Mouse (Mus musculus): ENCODE data around the gene H2al1a. TPM values are rescaled to one million over a fixed set of nuclear protein-coding genes. Genes with fewer than 3 reads are reported as not detected.
"Not testable (repeated sequence)": the region's sequence is repeated elsewhere in the genome, so short reads cannot be mapped to it uniquely, and the experiment has no call there.

H2al1a gene
- polyA plus RNA-seq (2012; rRNA removed), result not detected in 2 replicates
- polyA plus RNA-seq (2014; fragmentation: Nextera tagmentation; extraction: Ambion mirVana), result not detected in 2 replicates

DNA sequence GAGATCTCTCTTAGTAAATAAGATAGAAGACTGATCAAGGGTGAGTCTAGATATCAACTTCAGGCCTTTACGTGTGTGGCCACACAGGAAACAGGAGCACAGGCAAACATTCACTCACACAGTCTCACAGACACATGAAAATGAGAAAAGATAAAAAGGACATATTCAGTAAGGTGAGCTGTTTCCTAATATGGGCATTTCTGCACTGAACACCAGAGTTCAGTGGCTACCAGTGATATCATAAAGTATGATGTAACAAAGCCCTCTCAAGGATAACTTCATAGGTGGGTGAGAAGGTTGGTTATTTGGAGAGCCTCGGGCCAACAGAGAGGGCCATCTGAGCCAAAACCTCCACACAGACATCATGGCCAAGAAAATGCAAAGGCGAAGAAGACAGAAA, at the start of gene H2al1a:
Gene H2al1a (plus strand): TSS at position 301 of the 400 bp plus-strand sequence.
- H3K27ac ChIP-seq; DNase-seq (ENCODE audit: low read depth in 3 of 3, low spot score in 3 of 3): not testable (repeated sequence)
- WGBS (ENCODE audit: insufficient replicate concordance), result no CpG with 5 or more reads among the region's 3 CpGs

DNA sequence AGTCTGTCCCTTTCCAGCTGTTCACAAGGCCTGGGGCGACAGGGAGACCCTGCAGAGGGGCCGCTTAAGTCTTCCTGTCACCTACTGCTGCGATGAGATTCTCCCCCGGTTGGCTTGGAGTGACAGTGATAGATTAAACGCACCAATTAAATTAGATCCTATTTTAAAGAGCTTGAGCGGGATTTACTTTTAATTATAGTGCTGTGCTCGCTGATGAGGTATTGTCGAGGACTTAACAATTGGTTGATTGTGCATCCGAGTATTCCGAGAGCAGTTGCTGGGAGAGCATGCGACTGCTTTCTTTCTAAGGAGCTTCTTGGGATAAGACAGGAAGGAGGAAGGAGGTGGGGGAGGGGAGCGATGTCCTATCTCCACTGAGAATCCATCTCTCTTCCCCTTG, 48.9 kb upstream of the H2al1a start:
- H3K4me2 ChIP-seq (ENCODE audit: low read depth), result no peak overlapping the region
- WGBS (ENCODE audit: insufficient replicate concordance), result 33% methylated on average over 12 of the region's 12 CpGs
- TF ChIP-seq EP300 (IDR thresholded peaks at IDR 0.05; ENCODE audit: low read depth) (no peak), CTCF (IDR thresholded peaks at IDR 0.05; ENCODE audit: low read depth) (no peak)

More for the DNA sequence above, at the start of gene H2al1a:
- not testable (repeated sequence) for H3K36me3 ChIP-seq (replicated peaks; ENCODE audit: control insufficient read depth, insufficient read depth, low read depth); H3K27me3 ChIP-seq (ENCODE audit: control insufficient read depth, insufficient read depth, low read length); H3K9ac ChIP-seq (replicated peaks); H3K4me2 ChIP-seq (ENCODE audit: low read depth); H3K9me3 ChIP-seq (ENCODE audit: control insufficient read depth, low read length); ATAC-seq (ENCODE audit: insufficient read depth); H3K4me3 ChIP-seq (ENCODE audit: insufficient read depth in 1 of 2, low read depth in 2 of 2, low read length in 2 of 2); H3K4me1 ChIP-seq (replicated peaks; ENCODE audit: control insufficient read depth in 2 of 2, insufficient read depth in 2 of 2, low read length in 1 of 2)

DNA sequence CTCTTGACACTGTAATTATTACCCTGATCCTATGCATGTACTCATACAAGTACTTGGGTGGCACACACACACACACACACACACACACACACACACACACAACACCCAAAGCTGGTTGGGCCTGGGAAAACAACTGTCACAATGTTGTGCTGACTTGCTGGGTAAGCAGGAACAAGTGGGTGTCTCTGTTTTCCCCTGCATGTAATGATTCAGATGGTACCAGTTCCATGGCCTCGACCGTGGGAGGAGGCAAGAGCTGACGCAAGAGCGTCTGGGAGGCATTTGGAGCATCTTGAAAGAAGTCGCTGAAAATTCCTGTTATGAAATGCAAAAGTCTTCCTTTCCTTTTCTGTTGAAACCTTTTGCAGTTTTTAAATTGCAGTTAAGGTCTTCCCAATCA, 45.0 kb upstream of the H2al1a start:
- H3K9ac ChIP-seq (replicated peaks), result no peak overlapping the region
- DNase-seq (ENCODE audit: low read depth in 3 of 3, low spot score in 3 of 3), result no peak
- H3K36me3 ChIP-seq (replicated peaks; ENCODE audit: control insufficient read depth, insufficient read depth, low read depth), result no peaks in the 10 kb centered on the region
- no peaks in the 10 kb centered on the region for H3K9me3 ChIP-seq (ENCODE audit: control insufficient read depth, low read length)
- WGBS (ENCODE audit: insufficient replicate concordance), result 47% methylated on average over 5 of the region's 5 CpGs
- no peaks in the 10 kb centered on the region for H3K4me1 ChIP-seq (replicated peaks; ENCODE audit: control insufficient read depth in 2 of 2, insufficient read depth in 2 of 2, low read length in 1 of 2)
- H3K27me3 ChIP-seq (ENCODE audit: control insufficient read depth, insufficient read depth, low read length), result no peaks in the 10 kb centered on the region
- H3K4me2 ChIP-seq (ENCODE audit: low read depth), result no peak overlapping the region
- no peak for ATAC-seq (ENCODE audit: insufficient read depth)
- TF ChIP-seq EP300 (IDR thresholded peaks at IDR 0.05; ENCODE audit: low read depth), result no peak
- TF ChIP-seq CTCF (IDR thresholded peaks at IDR 0.05; ENCODE audit: low read depth), result no peak
- H3K4me3 ChIP-seq (ENCODE audit: insufficient read depth in 1 of 2, low read depth in 2 of 2, low read length in 2 of 2), result no peak overlapping the region
- no peak overlapping the region for H3K27ac ChIP-seq

More for the DNA sequence above, 48.9 kb upstream of the H2al1a start:
- Histone ChIP-seq H3K4me3 (ENCODE audit: insufficient read depth in 1 of 2, low read depth in 2 of 2, low read length in 2 of 2) (no peak overlapping the region), H3K4me1 (replicated peaks; ENCODE audit: control insufficient read depth in 2 of 2, insufficient read depth in 2 of 2, low read length in 1 of 2) (no peaks in the 10 kb centered on the region), H3K27ac (no peak overlapping the region), H3K9ac (replicated peaks) (no peak overlapping the region), H3K36me3 (replicated peaks; ENCODE audit: control insufficient read depth, insufficient read depth, low read depth) (no peaks in the 10 kb centered on the region), H3K9me3 (ENCODE audit: control insufficient read depth, low read length) (no peaks in the 10 kb centered on the region), H3K27me3 (ENCODE audit: control insufficient read depth, insufficient read depth, low read length) (no peaks in the 10 kb centered on the region)
- no peak for DNase-seq (ENCODE audit: low read depth in 3 of 3, low spot score in 3 of 3)
- no peak for ATAC-seq (ENCODE audit: insufficient read depth)

DNA sequence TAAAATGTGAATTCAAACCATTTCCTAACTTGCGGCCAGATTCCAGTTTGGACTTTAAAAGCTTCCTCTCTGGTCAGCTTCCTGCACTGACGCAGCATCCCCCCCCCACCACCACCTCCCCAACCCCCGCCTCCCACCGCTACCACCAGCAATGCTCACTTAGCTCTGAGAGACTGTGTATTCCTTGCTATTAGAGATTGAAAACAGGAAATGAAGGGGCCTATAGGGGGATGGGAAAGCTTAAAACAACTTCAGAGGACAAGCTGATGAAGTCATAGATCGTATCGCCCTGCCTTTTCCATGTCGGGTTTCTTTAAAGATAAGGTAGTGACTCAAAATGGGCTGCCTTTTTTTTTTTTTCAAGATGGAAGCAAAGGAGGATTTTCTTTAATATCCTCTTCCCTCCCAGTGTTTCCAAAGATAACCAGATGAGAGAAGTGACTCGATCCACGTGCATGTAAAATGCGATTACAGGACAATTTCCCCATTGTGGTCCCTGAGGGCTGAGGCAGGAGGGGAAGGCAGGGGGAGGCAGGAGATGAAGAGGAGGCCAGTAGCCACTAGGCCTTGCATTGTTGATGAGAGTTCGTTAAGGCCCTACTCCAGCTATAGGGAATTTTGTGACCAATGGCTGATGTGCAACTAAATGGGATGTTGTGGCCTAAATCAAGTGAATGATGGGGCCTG, 44.4 kb upstream of the H2al1a start:
- 16% methylated on average over 11 of the region's 11 CpGs for WGBS (ENCODE audit: insufficient replicate concordance)
- no peaks in the 10 kb centered on the region for H3K36me3 ChIP-seq (replicated peaks; ENCODE audit: control insufficient read depth, insufficient read depth, low read depth)
- H3K27me3 ChIP-seq (ENCODE audit: control insufficient read depth, insufficient read depth, low read length), result no peaks in the 10 kb centered on the region
- no peak overlapping the region for H3K9ac ChIP-seq (replicated peaks)
- no peaks in the 10 kb centered on the region for H3K4me1 ChIP-seq (replicated peaks; ENCODE audit: control insufficient read depth in 2 of 2, insufficient read depth in 2 of 2, low read length in 1 of 2)
- no peak for TF ChIP-seq CTCF (IDR thresholded peaks at IDR 0.05; ENCODE audit: low read depth)
- TF ChIP-seq EP300 (IDR thresholded peaks at IDR 0.05; ENCODE audit: low read depth), result no peak
- no peak overlapping the region for H3K4me3 ChIP-seq (ENCODE audit: insufficient read depth in 1 of 2, low read depth in 2 of 2, low read length in 2 of 2)
- no peak overlapping the region for H3K27ac ChIP-seq
- DNase-seq (ENCODE audit: low read depth in 3 of 3, low spot score in 3 of 3) (no peak), ATAC-seq (ENCODE audit: insufficient read depth) (no peak)
- no peak overlapping the region for H3K4me2 ChIP-seq (ENCODE audit: low read depth)
- H3K9me3 ChIP-seq (ENCODE audit: control insufficient read depth, low read length), result no peaks in the 10 kb centered on the region

DNA sequence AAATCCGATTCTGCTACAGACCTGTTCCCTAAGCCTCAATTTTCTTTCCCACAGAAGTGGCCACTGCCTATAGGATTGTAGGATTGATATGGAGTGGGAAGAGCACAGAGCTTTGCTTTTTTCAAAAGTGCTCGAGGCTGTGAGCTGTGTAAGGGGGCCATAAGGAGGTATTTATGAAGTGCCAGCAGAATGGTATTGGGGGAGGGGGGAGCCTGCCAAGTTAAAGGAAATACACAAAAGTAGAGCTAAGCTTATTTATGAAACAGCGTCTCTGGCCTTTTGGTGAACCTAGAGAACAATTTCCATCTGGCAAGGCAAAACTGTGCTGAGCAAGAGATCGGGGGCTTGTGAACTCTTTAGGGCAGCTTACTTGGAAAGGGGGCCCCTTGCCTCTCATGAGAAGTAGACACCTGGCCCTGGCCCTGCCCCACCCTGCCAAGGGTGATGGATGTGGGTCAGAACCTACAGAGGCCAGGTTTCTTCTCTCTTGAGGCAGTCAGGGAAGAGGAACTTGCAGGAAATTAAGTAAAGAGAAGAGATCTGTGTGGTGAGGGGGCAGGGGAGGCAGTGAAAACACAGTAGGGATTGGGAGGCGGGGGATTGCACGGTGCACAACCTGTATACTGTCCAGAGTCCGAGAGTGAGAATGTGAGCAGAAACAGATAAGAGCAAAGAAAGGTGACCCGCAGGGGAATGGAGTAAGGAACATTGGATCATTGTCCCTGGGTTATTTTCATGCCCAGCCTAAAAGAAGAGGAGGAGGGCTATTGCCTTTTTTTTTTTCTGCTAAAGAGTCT, 43.3 kb upstream of the H2al1a start:
- no peak for ATAC-seq (ENCODE audit: insufficient read depth)
- H3K27ac ChIP-seq, result no peak overlapping the region

More for the DNA sequence above, 43.3 kb upstream of the H2al1a start:
- 48% methylated on average over 8 of the region's 8 CpGs for WGBS (ENCODE audit: insufficient replicate concordance)
- TF ChIP-seq EP300 (IDR thresholded peaks at IDR 0.05; ENCODE audit: low read depth), result no peak
- TF ChIP-seq CTCF (IDR thresholded peaks at IDR 0.05; ENCODE audit: low read depth), result no peak
- no peak overlapping the region for H3K9ac ChIP-seq (replicated peaks)
- no peaks in the 10 kb centered on the region for H3K36me3 ChIP-seq (replicated peaks; ENCODE audit: control insufficient read depth, insufficient read depth, low read depth)
- H3K4me1 ChIP-seq (replicated peaks; ENCODE audit: control insufficient read depth in 2 of 2, insufficient read depth in 2 of 2, low read length in 1 of 2), result no peaks in the 10 kb centered on the region
- no peak for DNase-seq (ENCODE audit: low read depth in 3 of 3, low spot score in 3 of 3)
- H3K27me3 ChIP-seq (ENCODE audit: control insufficient read depth, insufficient read depth, low read length), result no peaks in the 10 kb centered on the region
- H3K9me3 ChIP-seq (ENCODE audit: control insufficient read depth, low read length), result no peaks in the 10 kb centered on the region
- H3K4me3 ChIP-seq (ENCODE audit: insufficient read depth in 1 of 2, low read depth in 2 of 2, low read length in 2 of 2), result no peak overlapping the region
- H3K4me2 ChIP-seq (ENCODE audit: low read depth), result no peak overlapping the region

Data from liver, embryonic 14.5 days (tissue).